Mouse (Mus musculus): ENCODE measurements around the gene Stap2.

- TF ChIP-seq CTCF (IDR thresholded peaks at IDR 0.05; ENCODE audit: control insufficient read depth, insufficient read depth, insufficient replicate concordance, low read depth, low read length) = no peak
- TF ChIP-seq POLR2A (IDR thresholded peaks at IDR 0.05; ENCODE audit: control insufficient read depth, low read depth, low read length) = no peak
These were observed 34.0 kb upstream of the Stap2 start for GRCm38 (mm10) chr17:56039345-56039744.

All from testis, adult 2 months (tissue).